Mouse (Mus musculus) spleen, adult 2 months (tissue): ENCODE results near the gene Car11.

Source experiments
- CTCF ChIP-seq: fragments of 200-500 bp; IDR thresholded peaks from 2 replicates; pipeline ENCODE4 v1.5.1; 2011; ENCODE audit warnings: mild to moderate bottlenecking, inconsistent platforms; ENCODE audit not compliant: insufficient read depth, insufficient read length, insufficient replicate concordance; ENCODE audit errors: extremely low read depth
- POLR2A ChIP-seq: fragments of 200-500 bp; IDR thresholded peaks from 2 replicates; pipeline ENCODE4 v1.6.1; 2011; ENCODE audit warnings: low read depth, low read length, inconsistent platforms

GRCm38 (mm10) chr7:45681046-45681736 lies 18.5 kb upstream of the Car11 start:
- TF ChIP-seq CTCF (no peak), POLR2A (no peak; the same call in 1 of the 2 replicates)
